Mouse (Mus musculus) megakaryocyte-erythroid progenitor cell, adult 5-6 weeks (primary cell): ENCODE data around the gene Gm29776. TPM values are rescaled to one million over a fixed set of nuclear protein-coding genes. Genes with fewer than 3 reads are reported as not detected.

Experiments used
- ATAC-seq: replicated peaks from 2 replicates; pipeline ENCODE4 v1.8.0; 2016; ENCODE audit warnings: mild to moderate bottlenecking, inconsistent platforms; ENCODE audit not compliant: severe bottlenecking, poor library complexity, low FRiP score, low TSS enrichment
- total RNA-seq, 2 experiments: library from RNA; stranded (forward) in 1 of 2; stranded (reverse) in 1 of 2; fragments of 200-1000, 215-1000 nt in 1 of 2; fragments of >200 nt in 1 of 2; fragmentation: Nextera tagmentation in 1 of 2; gene quantifications; 2 replicates each; pipeline ENCODE4 v1.2.3; 2014 to 2017

Gene Gm29776
- total RNA-seq (2014; fragmentation: Nextera tagmentation) (not detected in 2 replicates), total RNA-seq (2017) (not detected in 2 replicates)

DNA sequence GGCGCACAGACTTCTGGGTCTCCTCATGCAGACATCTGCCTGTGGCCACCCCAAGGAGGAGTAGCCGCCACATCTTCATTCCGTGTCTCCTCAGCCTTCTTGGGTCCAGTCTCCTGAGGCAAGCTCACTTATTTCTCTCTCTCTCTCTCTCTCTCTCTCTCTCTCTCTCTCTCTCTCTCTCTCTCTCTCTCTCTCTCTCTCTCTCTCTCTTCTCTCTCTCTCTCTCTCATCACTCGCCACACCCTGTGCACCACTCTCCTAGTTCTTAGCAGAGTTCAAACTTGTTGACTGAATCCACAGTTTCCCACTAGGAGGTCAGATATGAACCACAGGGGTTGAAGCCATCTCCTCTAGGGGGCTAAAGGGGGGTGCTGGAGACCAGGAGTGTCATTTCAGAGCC lies at the start of gene Gm29776:
Gm29776 (minus strand) TSS at position 101 of the 400 bp plus-strand sequence.
- no peak for ATAC-seq

DNA sequence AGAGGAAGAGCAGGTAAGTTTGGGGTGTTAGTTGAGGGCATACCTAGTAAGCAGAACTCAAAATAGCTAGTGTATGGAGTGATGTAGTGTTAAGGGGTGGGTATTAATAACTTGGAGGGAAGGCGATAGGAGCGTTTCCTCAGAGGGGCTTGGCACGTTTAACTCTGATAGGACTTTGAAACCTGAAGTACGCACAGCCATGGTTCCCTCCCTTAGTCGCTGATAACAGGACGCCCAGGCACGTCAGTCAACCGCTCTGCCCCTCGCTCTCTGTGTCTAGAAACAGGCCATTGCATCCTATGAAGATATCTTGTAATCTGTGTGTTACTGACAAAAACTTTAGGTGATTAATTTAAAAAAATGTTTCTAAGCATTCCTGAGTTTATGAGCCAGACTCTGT lies 47.4 kb upstream of the Gm29776 start:
- peak; percentile 85 for ATAC-seq

DNA sequence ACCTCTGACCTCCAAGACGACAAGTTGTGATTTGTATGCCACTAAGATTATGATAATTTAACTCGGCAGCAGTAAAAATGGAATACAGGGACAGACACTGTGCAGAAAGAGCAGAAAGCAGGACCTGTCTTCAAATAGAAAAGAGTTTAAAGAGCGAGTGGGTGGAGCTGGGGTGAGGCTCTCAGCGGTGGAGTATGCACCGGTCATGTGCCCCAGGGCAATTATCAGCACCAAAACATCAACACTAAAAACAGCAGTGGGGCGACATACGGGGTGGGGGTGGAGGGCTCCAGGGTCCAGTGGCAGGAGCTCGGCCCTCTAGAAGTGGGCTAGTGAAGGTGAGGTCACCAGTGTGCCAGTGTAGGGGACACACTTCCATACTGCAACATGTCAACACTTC lies 45.8 kb upstream of the Gm29776 start:
- ATAC-seq = no peak

DNA sequence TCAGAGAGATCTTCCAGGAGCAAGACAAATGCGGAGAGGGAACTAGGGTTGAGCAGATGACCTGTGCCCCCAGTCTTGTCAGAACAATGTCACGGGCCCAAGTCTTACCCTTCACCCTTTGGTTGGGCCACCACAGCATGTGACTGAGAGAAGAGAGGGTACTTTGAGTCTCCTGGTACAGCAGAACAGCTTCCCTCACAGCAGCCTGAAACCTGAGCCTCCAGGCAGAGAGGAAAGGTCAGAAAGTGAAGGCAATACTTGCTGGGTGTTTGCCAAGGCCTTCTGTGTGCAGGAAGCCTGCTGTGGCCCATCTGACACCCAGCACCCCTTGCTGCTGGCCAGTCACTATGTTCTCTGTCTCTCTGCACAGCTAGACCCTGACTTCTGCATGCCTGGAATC lies 43.7 kb upstream of the Gm29776 start:
- ATAC-seq = no peak

DNA sequence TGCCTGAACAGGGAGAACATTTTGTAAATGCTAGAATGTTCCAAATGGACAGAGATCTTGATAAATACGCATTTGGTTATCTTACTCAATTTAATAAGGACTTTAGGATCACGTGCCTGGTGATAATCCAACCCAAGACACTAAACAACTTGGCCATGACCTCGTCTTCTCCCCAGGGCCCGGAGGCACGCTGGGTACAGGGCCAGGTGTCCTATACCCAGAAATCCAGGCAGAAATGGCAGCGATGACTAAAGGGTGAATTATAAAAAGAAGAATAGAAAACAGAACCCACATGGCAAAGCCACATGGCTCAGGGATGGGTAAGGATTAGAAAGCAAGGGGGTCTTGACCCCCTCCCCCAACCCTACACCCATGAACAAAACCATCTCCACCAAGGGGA lies 43.1 kb upstream of the Gm29776 start:
- no peak for ATAC-seq

DNA sequence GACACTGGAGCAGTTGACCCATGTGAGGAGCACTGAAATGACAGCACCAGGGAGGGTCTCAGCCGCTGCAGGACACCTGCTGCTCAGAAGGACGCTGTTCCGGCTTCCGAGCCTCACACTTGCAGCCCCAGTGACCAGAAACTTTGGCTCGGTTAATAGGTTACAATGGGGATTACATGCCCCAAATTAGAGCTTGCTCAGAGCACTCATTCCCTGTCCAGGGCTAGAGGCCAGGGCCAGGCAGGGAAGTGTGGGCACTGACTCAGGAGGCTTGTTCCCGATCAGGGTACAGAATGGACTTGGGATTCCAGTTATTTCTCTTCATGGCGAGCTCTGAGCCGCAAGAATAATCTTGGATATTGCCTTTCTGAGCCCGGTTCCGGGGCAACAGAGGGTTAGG lies 39.0 kb upstream of the Gm29776 start:
- no peak for ATAC-seq

DNA sequence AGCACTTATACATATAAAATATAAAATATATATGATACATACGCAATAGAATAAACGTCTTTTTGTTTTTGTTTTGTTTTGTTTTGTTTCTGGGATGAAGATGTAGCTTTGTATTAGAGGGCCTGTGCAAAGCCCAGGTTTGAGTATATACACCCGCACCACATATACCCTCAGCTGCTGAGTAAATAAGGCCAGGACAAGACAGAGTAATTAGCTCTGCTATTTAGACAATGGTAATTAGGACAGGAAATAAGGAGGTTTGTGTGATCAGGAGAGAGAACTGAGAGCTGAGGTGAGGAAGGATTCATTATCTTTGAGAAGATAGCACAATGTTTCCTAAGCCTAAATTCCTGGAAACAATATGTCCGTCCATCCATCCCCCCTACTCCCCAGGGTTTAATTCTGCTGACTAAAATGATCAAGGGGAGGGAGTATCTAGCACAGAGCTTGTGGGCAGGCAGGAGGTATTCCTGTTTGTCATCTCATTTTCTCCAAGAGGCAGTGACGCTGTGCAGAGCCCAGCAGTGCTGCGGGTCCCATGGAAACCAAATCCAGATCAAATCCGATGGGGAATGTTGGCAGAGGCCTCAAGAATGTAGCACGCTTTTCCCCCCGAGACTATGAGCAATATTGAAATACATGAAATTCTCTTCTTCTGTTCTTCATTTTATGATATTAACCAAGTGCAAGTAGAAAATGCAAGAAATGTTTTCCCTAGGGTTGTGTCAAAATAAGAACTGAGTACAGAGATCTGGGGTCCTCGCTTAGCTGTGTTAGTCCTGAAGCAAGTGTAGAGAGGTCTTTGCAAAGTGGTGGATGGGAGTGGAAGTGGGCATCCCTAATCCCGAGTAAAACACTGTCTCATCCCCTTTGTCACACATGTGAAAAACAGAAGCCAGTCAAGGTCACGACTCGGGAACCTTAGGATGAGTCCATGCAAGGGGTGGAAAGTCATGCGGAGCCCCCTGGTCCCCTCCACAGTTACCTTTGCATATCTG lies 38.2 kb upstream of the Gm29776 start:
- no peak for ATAC-seq

DNA sequence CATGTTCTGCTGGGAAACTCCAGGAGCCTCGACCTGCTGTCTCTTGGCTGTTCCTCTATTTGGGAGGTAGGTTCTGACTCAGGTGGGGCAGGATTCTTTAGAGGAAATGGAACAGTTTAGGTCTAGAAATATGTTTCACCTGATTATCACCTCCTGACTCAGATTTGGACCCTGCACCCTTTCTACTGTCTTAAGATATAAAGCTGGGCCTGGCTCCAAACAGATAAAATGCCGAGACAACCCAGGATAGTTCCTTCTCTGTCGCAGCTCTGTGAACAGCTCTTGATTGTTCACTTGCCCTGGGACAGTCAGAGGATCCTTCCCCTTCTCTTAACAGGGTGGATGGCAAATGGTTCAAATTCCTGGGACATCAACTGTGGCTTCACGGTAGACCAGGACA lies 36.6 kb upstream of the Gm29776 start:
- no peak for ATAC-seq

DNA sequence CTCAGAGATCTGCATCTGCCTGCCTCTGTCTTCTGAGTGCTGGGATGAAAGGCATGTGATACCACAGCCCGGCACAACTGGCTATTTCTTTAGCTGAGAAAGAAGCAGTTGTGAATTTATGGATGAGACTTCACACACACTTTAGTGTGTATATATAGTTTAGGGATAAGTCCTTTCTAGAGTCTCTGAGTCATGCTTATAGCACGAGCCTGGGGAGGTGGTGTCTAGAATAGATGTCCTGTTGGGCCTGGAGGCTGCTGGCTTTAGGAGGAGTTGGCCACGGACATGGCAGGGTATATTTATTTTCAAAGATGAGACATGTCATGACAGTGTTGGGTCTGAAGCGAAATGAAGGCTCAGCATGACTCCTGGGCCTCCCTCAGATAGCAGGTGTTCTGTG lies 35.4 kb upstream of the Gm29776 start:
- no peak for ATAC-seq

DNA sequence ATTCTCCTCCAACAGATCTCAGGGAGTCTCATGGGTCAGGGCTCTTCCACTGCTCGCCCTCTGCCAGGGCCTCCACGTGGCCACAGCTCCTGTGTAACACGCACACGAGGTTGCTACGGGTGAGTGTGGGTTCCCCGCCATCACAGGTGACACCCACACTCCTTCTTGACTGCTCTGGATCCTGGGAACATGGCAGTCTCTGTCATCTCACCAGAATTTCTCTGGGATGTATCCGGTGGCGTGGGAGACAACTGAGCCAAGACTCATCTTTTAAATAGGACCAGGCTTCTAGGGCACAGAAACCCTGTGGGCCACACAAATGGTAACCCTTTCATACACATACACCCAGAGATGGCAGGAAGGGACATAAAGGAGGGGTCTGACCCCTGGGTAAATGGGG lies 33.6 kb upstream of the Gm29776 start:
- ATAC-seq = no peak

DNA sequence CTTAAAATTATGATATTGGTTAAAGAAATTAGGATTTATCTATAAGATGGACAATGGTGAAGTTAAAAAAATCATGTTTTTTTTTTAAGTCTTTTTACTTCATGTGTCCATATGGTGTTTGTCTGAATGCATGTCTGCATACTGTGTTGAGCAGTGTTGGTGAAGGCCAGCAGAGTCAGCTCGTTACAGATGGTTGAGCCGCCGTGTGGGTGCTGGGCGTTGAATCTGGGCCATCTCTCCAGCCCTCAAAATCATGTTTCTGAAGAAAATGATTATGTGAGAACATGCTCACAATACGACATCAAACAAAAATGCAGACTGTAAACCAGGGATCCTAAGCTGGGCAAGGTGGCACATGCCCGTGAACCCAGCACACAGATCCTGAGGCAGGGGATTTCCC lies 31.7 kb upstream of the Gm29776 start:
- no peak for ATAC-seq

DNA sequence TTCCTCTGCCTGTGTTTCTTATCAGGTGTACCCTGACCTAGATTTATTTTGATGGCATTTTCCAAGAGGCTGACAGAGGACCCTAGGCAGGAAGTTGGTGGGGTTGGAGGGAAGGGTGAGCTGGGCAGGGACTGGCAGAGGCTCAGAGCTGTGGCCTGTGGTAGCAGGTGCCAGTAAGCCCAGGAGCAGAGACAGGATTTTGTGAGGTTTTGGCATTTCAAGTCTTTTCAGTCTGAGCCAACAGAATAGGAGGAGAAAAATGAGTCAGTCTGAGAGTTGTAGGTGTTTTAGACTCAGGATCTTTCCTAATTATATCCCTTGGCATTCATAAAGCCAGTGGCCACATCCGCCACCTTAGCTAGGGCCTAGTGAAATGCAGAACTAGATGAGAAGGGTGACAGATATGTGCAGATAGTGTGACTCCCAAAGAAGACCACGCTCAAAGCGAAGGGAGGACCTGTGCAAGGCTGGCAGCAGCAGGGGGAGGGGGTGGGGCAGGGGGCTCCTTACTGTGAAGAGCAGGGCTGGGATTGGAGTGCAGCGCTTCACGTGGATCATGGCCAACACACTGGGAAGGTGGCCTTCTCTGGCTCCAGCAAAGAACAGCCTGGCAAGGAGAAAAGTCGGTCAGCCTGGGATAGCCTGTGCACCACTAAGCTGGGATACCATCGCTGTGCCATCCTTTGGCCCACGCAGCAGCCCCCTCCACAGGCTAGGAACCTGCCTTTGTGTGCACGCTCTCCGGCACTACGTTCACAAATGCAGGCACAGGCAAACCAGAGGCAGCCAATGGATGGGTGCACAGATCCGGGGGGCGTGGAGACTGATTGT lies 30.4 kb upstream of the Gm29776 start:
- ATAC-seq = no peak

DNA sequence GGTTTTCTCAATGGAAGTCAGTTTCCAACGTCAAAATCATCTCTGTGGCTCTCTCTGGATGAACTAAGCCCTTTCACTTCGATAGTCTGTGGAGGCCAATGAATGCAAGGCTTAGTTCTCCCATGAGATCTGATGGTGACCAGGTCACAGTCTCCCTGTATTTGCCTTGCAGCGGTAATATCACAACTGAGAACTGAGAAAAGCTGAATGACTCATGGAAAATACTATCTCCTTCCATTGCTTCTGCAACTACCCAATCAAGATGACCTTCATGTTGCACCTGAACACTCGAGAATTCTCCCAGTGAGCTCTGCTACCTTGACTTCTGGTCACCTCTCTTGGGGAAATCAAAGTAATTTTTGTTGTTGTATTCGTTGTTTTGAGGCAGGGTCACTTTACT lies 28.9 kb upstream of the Gm29776 start:
- no peak for ATAC-seq

DNA sequence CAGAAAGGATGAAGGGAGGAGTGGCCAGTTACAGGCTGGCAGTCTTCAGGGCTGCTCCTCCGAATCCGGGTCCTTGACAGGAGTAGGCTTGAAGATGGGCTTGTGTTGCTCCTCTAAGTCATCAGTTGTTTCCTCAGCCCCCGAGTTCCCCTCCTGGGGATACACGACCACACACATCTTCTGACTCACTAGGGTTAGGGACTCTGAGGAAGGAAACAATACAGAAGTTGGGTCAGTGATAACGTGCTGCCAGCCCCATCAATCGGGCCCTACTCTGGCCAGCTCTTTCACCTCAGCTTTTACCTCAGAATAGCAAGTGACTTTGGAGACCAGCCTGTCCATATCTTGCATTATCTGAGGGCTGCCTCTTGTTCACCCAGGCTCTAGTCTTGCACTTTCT lies 25.4 kb upstream of the Gm29776 start:
- ATAC-seq = no peak

DNA sequence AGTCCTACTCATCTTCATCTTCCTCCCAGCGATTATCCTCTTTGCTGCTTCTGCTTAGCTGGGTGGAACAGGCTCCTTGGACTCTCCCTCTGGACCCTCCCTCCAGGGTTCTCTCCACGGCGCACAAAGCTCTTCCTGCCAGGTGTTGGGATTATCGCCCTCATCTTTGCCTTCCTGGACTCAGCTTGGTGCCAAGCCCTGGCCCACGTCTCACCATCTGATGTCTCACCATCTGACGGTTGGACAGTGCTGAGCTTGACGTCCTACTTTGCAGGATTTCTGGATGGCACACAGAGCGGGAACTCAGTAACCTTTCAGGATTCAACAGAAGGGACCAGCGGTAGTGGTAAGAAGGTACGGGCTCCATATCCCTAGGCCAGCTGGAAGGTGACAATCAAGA lies 23.1 kb upstream of the Gm29776 start:
- no peak for ATAC-seq

DNA sequence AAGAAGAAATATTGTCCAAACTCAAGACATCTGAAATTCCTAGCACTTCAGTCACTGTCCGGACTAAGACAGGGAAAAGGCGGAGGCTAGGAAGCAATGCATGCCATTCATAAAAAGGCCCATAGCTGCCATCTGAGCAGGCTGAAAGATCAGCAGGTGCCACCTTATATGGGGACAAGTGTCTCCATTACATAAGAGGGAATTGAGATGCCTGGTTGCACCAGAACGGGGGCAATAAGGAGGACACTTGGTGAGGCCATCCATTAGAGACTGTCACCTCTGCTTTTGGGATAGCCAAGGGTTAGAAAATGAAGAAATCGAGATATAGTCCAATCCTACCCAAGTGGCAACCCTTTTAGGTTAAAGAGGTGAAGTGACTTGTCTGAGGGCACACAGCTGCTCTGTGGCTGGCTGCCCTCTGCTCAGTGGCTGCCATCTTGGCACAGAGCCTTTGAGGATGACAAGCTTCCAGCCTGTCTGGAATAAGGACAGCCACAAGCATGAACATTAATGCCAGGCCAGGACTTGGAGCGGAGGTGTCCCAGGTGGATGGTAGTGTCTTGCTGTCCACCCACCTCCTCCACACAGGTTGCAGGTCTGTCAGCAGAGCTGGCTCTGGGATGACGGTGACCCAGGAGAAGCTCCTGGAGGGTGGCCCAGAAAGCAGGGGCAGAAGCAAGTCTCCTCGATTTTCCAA lies 22.2 kb upstream of the Gm29776 start:
- ATAC-seq = no peak

DNA sequence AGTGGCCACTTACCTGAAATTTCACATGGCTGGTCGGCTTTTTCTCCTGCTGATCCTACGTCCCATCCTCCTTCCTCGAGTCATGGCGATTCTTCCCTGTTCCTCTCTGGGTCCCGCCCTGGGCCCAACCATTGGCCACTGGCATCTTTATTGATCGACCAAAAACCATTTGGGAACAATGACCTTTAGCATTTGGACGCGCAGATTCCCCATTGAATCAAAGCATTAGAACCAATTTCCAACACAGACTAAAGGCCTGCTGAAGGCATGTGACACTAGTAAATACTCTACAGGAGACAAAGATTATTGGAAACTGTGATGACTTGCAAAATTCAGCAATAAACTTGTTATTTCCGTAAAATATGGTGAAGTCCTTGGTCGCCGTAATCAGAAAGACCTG lies 21.4 kb upstream of the Gm29776 start:
- no peak for ATAC-seq

DNA sequence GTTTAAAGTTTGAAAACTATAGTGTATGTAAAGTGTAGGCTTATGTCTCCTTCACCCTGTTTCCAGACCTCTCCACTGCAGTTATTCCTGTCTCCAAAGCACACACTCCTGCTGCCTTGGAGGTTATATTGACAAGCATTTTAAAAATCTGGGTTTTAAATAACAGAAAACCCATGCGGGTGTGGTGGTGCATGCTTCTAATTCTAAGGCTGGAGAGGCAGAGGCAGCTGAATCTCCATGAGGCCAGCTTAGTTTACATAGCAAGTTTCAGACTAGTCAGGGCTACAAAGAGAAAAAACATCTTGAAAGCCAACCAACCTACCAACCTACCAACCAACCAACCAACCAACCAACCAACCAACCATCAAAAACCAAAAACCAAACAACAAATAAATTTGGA lies 16.8 kb upstream of the Gm29776 start:
- no peak for ATAC-seq

DNA sequence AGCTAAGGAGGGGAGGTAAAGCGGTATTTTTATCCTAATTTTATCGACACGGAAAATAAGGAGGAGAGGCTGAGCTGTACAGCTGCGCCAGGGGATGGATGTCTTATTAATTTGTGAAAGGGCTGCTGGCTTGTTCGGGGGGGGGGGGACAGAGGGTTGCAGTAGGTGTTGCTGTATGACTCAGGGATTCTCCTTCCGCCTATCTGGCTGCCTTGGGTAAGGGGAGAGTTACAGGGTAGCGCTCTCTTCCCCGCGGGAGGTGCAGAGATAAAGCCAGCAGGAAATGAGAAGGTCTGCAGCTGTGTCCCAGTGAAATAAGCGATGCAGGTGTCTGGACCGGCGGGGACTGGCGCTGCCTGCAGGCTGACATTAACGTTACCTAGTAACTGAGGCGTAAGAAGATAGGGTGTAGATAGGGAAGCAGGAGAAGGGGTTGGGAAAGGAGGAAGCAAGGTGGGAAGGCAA lies 16.0 kb upstream of the Gm29776 start:
- ATAC-seq = peak; percentile 60

DNA sequence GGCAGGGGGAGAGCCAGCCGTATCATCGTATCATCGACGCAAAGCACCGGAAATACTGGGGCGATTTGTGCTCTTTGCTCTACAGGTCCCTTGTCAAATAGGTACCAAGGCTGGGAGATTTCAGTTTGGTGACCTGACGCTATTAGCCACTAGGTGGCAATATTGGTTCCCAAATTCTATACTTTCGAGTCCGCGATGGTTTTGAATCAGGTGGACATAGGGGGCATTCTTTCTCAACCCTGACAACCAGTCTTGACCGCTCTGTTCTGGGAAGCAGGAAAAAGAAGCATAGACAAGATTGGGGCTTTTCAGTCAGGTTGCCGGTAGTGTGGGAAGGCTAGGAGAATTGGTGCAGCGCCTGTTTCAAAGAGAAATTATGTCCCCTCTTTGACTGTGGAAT lies 15.5 kb upstream of the Gm29776 start:
- ATAC-seq = peak; percentile 49
